In genomic region chr4:6512749-6513364, GRCm38 (mm10) we compare ENCODE assay signal across 8 mouse cellular contexts.
DNase-seq lines count a peak whose midpoint lies in the region; ATAC-seq and TF ChIP-seq lines count a peak whose summit lies in the region.

No protein-coding gene starts in this region.

- H3K4me3 ChIP-seq in cortical plate, adult 2 months (ENCODE audit: insufficient read depth, low read length): peak overlapping the region; percentile 33; the same call in 1 of the 2 replicates
- peak overlapping the region; percentile 81 for H3K4me3 ChIP-seq in megakaryocyte, embryonic 14.5 days (replicated peaks)

- peak; percentile 74 for DNase-seq in gastrocnemius, postnatal 10 days
- peak; percentile 81 for DNase-seq in induced T-regulatory cell, adult 2 months (ENCODE audit: low read depth)
- DNase-seq in left cerebral cortex, adult 8-10 months (ENCODE audit: low spot score in 2 of 2): peak; percentile 79 to 82
- peak; percentile 85 to 86 for DNase-seq in right cerebral cortex, postnatal 10 days (ENCODE audit: low spot score in 2 of 2)
- peak; percentile 76 to 78 for DNase-seq in urinary bladder, postnatal 36 days (ENCODE audit: low spot score in 2 of 2)

- peak; percentile 83 for TF ChIP-seq CTCF in cortical plate, adult 2 months (IDR thresholded peaks at IDR 0.05; ENCODE audit: extremely low read depth, insufficient read depth, low read length)

- TF ChIP-seq POLR2A in cortical plate, adult 2 months (IDR thresholded peaks at IDR 0.05; ENCODE audit: extremely low read depth, insufficient read depth, low read length): no peak

- H3K9me3 ChIP-seq in megakaryocyte, embryonic 14.5 days: no peaks in the 10 kb centered on the region

- H3K36me3 ChIP-seq in megakaryocyte, embryonic 14.5 days (replicated peaks; ENCODE audit: low read length): no peaks in the 10 kb centered on the region

- ATAC-seq in activated CD4-positive, CD25-positive, alpha-beta regulatory T cell, adult 4 months: peak; percentile 64

- no peak overlapping the region for H3K27ac ChIP-seq in cortical plate, adult 2 months (ENCODE audit: insufficient read depth, low read length)

- peaks cover 3% of the 10 kb centered on the region for H3K27me3 ChIP-seq in megakaryocyte, embryonic 14.5 days (replicated peaks)

- 0 out of 2 replicates have a peak, but pooled peaks cover 1% of the 10 kb centered on the region for H3K4me1 ChIP-seq in cortical plate, adult 2 months (ENCODE audit: control insufficient read depth, insufficient read depth, low read length)
- peaks cover 16% of the 10 kb centered on the region for H3K4me1 ChIP-seq in megakaryocyte, embryonic 14.5 days
